Mouse (Mus musculus): ENCODE data around the gene Apc2.
A peak's percentile ranks its signal among the peaks of the same experiment; 100 is the strongest.

Gene Apc2

GRCm38 (mm10) chr10:80262776-80263365 lies 32.9 kb upstream of the Apc2 start:
- peak; percentile 65 for DNase-seq

- peak; percentile 100 for DNase-seq
These were observed 31.2 kb upstream of the Apc2 start for GRCm38 (mm10) chr10:80264341-80265148.

- DNase-seq: no peak
These were observed 30.7 kb upstream of the Apc2 start for GRCm38 (mm10) chr10:80265149-80265486.

GRCm38 (mm10) chr10:80270099-80270498 lies 25.7 kb upstream of the Apc2 start:
- no peak for DNase-seq

GRCm38 (mm10) chr10:80270734-80271181 lies 25.0 kb upstream of the Apc2 start:
- peak; percentile 68 for DNase-seq

- DNase-seq: no peak
These were observed 24.5 kb upstream of the Apc2 start for GRCm38 (mm10) chr10:80271186-80271843.

GRCm38 (mm10) chr10:80271870-80272585 lies 23.7 kb upstream of the Apc2 start:
- DNase-seq: peak; percentile 34

GRCm38 (mm10) chr10:80273847-80274246 lies 21.9 kb upstream of the Apc2 start:
- no peak for DNase-seq

- DNase-seq: no peak
These were observed 19.5 kb upstream of the Apc2 start for GRCm38 (mm10) chr10:80276238-80276637.

- no peak for DNase-seq
These were observed 17.4 kb upstream of the Apc2 start for GRCm38 (mm10) chr10:80278390-80278789.

GRCm38 (mm10) chr10:80279273-80279672 lies 16.5 kb upstream of the Apc2 start:
- DNase-seq: no peak

GRCm38 (mm10) chr10:80281304-80281703 lies 14.5 kb upstream of the Apc2 start:
- no peak for DNase-seq

GRCm38 (mm10) chr10:80281921-80282371 lies 13.8 kb upstream of the Apc2 start:
- peak; percentile 63 for DNase-seq

GRCm38 (mm10) chr10:80282481-80283441 lies 13.0 kb upstream of the Apc2 start:
- DNase-seq: no peak

- DNase-seq: no peak
These were observed 10.3 kb upstream of the Apc2 start for GRCm38 (mm10) chr10:80285222-80286070.

GRCm38 (mm10) chr10:80288097-80288496 lies 7.7 kb upstream of the Apc2 start:
- no peak for DNase-seq

- no peak for DNase-seq
These were observed 7.1 kb upstream of the Apc2 start for GRCm38 (mm10) chr10:80288657-80289056.

- DNase-seq: peak; percentile 95
These were observed 3.3 kb upstream of the Apc2 start, which contains the start of gene Rps15 for GRCm38 (mm10) chr10:80292251-80293146. Gene Rps15, plus strand, starts transcription at chr10:80292453.

- DNase-seq: no peak
These were observed 2.5 kb upstream of the Apc2 start for GRCm38 (mm10) chr10:80293325-80293724.

- peak; percentile 60 for DNase-seq
These were observed 1.5 kb upstream of the Apc2 start for GRCm38 (mm10) chr10:80294311-80294710.

Measured in cerebellum, adult 9-11 months (tissue).